Mouse (Mus musculus) ES-E14 (cell line): ENCODE results near the gene Stox2.

ENCODE experiments used
- CHD2 ChIP-seq: IDR thresholded peaks from 2 replicates; pipeline ENCODE4 v1.6.1; 2014; ENCODE audit warnings: mild to moderate bottlenecking, low read depth, low read length, inconsistent platforms
- HCFC1 ChIP-seq: IDR thresholded peaks from 2 replicates; pipeline ENCODE4 v1.6.1; 2012; ENCODE audit warnings: low read length, inconsistent platforms, borderline replicate concordance; ENCODE audit not compliant: insufficient read depth
- MAFK ChIP-seq: IDR thresholded peaks from 2 replicates; pipeline ENCODE4 v1.6.1; 2014; ENCODE audit warnings: mild to moderate bottlenecking, low read depth, low read length, inconsistent platforms; ENCODE audit not compliant: insufficient read depth
- ZC3H11A ChIP-seq: IDR thresholded peaks from 2 replicates; pipeline ENCODE4 v1.6.1; 2012; ENCODE audit warnings: low read depth, mild to moderate bottlenecking, inconsistent platforms, low read length, borderline replicate concordance

DNA sequence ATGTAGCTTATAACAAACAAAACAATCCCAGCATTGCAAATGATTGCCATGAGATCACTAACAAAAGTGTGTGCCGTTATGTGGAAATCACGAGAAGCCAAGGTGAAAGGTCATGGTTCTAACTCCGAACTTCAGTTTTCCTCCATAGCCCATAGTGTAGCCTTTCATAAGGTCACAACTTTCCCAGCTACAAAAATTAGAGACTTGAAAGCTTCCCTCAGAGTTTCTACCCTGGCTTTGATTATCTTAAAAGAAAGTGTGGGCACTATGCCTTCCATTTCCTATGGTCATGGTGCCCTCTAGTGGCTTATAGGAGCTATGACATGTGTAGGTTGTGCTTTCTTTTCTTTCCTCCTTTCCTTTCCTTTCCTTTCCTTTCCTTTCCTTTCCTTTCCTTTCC lies 74.6 kb downstream of the Stox2 start:
- TF ChIP-seq HCFC1, result no peak
- peak; percentile 97 for TF ChIP-seq ZC3H11A
- no peak for TF ChIP-seq CHD2
- no peak for TF ChIP-seq MAFK
